Mouse (Mus musculus) cerebellum, adult 18-20 months (tissue): ENCODE results near the gene Ddx46.
"Not testable (repeated sequence)": the region's sequence is repeated elsewhere in the genome, so short reads cannot be mapped to it uniquely, and the experiment has no call there.

Source experiments
- DNase-seq, 2 experiments: peaks; one replicate each; pipeline ENCODE4 v3.0.0; 2021

Gene Ddx46

DNA sequence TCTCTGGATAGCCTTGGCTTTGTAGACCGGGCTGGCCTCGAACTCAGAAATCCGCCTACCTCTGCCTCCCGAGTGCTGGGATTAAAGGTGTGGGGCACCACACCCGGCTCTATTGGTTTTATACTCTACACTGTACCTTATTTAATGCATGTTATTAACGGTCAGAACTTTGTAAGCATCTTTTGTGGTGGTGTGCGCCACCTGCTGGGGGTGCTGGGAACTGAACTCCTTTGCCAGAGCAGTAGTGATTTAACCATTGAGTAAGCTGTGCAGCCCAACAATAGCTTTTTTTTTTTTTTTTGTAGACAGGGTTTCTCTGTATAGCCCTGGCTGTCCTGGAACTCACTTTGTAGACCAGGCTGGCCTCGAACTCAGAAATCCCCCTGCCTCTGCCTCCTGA lies 5.7 kb downstream of the Ddx46 start:
- DNase-seq: peak; percentile 61 to 79

DNA sequence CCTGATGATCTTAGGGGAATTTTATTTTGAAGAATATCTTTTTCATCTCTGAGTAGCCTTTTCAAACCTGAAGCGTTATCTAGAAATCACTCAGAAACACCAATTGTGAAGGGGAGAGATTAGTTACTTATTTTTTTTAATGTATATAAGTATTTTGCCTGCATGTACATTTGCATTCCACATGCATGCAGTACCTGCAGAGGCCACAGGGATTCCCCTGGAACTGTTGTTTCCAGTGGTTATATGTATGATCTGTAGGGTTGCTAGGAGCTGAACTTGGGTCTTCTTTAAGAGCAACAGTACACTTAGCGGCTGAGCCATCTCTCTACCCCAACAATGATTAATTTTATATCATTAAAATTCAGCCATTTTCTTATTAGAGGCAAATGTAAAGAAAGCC lies 9.7 kb downstream of the Ddx46 start:
- DNase-seq: no peak

- no peak for DNase-seq
Measured at GRCm38 (mm10) chr13:55650098-55650497, 15.3 kb downstream of the Ddx46 start.

- no peak for DNase-seq
Measured at GRCm38 (mm10) chr13:55650980-55651379, 16.2 kb downstream of the Ddx46 start.

DNA sequence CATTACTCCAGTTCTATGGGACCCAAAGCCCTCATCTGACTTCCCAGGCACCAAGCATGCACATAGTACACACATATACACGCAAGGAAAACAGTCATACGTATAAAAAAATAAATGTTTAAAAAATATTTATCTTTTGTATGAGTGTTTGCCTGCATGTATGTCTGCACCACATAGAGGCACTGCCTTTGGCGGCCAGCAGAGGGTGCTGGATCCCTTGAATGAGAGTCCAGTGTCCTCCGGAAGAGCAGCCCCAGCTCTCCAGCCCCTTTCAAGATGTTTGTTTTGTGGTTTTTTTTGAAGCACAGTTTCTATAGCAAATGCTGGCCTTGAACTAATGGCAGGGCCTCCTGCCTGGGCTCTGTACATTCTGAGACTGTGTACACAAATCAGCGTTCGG lies 33.7 kb downstream of the Ddx46 start:
- DNase-seq: peak; percentile 12 to 18

GRCm38 (mm10) chr13:55672711-55673110 lies 37.9 kb downstream of the Ddx46 start:
- DNase-seq: no peak

- no peak for DNase-seq
Measured at GRCm38 (mm10) chr13:55677364-55677763, 42.5 kb downstream of the Ddx46 start.

DNA sequence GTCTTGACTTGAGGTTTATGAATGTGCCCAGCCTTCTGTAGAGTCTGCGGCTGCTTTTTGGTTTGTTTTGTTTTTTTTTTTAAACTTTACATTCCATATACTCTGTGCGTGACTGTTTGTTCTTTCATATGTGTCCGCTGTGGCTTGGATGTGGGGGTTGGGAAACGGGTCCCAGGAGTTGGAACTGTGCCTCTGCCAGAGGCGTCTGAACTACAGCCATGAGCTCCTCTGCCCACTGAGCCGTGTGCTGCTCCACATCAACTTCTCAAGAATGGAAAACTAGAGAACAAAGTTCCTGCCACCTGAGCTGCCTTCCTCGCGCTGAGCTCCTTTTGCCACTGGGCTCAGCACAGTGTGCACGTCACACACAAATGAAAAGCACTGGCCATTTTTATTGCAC lies 47.4 kb downstream of the Ddx46 start:
- no peak for DNase-seq

- DNase-seq: no peak
Measured at GRCm38 (mm10) chr13:55683581-55683980, 48.8 kb downstream of the Ddx46 start.

DNA sequence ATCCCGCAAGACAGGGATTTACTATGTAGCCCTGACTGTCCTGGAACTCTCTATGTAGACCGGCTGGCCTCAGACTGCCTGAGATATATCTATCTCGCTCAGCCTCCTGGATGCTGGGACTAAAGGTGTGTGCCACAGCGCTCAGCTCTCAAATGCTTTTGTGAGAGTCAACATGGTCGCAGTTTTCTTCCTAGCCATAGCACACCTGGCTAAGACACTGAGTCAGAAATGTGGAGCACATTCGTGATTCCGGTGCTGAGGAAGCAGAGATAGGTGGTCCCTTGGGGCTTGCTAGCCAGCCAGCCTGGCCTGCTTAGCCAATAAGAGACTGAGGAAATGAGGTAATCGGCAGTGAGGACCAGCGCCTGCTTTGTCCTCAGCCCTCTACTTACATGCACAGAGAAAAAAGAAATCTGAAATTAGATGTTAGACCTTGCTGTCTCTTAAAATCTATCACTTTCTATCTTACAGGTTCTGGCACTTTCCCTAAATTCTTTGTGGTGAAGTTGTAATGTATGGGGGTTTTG lies 51.3 kb downstream of the Ddx46 start:
- DNase-seq: no peak

- DNase-seq: no peak
Measured at GRCm38 (mm10) chr13:55687927-55688602, 53.2 kb downstream of the Ddx46 start.

- peak; percentile 85 to 94 for DNase-seq
Measured at GRCm38 (mm10) chr13:55692535-55693242, 57.9 kb downstream of the Ddx46 start, which contains the start of gene B230219D22Rik. Gene B230219D22Rik (plus strand): TSS chr13:55693124.

GRCm38 (mm10) chr13:55693243-55693721 lies 58.5 kb downstream of the Ddx46 start:
- no peak for DNase-seq

- no peak for DNase-seq
Measured at GRCm38 (mm10) chr13:55694110-55694509, 59.3 kb downstream of the Ddx46 start.

- DNase-seq: not testable (repeated sequence)
Measured at GRCm38 (mm10) chr13:55695989-55696388, 61.2 kb downstream of the Ddx46 start.

DNA sequence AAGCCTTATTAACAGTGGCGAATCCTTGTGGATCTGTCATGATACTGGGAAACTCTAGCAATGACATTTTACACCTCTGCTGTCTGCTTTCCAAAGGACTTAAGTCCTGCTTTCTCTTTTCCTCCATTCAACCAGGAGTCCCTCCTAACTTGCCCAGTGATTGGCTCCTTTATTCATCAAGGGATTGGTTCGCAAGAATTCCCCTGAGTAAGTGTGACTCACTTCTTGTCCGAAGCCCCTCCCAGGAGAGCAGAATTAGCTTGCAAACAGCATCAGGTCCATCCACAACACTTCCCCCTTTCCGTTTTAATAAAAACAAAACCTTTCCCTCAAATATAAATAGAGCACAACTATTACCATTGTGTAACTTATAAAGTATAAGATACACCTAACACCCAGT lies 69.5 kb downstream of the Ddx46 start:
- DNase-seq: no peak

DNA sequence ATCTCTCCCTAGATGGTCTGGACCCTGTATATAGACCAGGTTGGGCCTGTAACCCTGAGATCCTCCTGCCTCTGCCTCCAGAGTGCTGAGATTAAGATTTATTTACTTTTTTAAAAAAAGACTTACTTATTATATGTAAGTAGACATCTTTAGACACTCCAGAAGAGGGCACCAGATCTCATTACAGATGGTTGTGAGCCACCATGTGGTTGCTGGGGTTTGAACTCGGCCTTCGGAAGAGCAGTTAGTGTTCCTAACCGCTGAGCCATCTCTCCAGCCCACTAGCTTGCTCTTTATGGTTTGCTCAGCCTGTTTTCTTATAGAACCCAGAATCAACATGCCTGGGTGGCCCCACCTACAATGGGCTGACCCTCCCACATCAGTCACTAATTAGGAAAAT lies 78.0 kb downstream of the Ddx46 start:
- DNase-seq: no peak

GRCm38 (mm10) chr13:55714501-55715166 lies 79.8 kb downstream of the Ddx46 start, which contains the start of gene Txndc15:
Gene Txndc15 (plus strand): TSS chr13:55714650.
- peak; percentile 85 to 95 for DNase-seq

- DNase-seq: no peak
Measured at GRCm38 (mm10) chr13:55715167-55715512, 80.3 kb downstream of the Ddx46 start.

DNA sequence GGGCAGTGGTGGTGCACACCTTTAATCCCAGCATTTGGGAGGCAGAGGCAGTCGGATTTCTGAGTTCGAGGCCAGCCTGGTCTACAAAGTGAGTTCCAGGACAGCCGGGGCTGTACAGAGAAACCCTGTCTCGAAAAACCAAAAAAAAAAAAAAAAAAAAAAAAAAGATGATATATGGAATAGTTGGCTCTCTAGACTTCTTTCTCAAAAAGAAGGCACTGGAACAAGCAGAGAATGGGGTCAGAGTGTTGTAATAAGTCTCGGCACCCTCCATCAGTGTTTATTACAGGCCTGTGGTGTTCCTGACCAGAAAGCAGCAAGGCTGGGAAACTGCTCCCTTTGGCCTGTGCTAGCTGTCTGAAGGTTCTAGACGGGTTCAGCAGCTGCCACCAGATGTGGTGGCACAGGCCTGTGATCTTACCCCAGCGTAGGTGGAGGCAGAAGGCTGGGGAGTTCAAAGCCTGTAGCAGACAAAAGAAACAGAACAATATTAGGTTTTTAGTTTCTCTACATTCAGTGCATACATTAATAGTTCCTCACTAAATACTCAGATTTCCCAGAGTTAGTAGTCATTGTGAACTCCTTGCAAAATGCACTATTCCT lies 81.2 kb downstream of the Ddx46 start:
- DNase-seq: no peak

DNA sequence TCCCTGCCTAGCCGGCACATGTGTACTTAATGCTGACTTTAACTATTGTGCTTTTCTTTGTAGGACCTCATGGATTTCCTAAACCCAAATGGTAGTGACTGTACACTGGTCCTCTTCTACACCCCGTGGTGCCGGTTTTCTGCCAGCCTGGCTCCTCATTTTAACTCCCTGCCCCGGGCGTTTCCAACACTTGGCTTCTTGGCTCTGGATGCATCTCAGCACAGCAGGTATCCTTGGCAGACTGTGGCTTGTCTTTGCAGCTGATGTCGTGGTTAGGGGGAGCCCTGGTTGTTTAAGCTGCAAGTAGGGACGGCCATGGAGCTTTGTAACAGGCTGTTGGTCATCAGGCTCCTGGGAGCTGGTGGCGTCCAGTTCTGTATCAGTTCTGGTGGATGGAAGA lies 86.7 kb downstream of the Ddx46 start:
- DNase-seq: peak; percentile 59 to 65

- no peak for DNase-seq
Measured at GRCm38 (mm10) chr13:55721995-55722394, 87.2 kb downstream of the Ddx46 start.

GRCm38 (mm10) chr13:55726598-55727119 lies 91.8 kb downstream of the Ddx46 start:
- DNase-seq: peak; percentile 32 to 34
